Mouse (Mus musculus) CH12.LX (cell line): ENCODE data around the gene Qser1.

Experiments used
- CTCF ChIP-seq, 2 experiments: IDR thresholded peaks in 1 of 2; conservative IDR thresholded peaks in 1 of 2; 2 replicates each; pipeline ENCODE4 v1.5.1; 2011 to 2012; ENCODE audit warnings: low read depth in 2 of 2, low read length in 2 of 2, improper control_type of control experiment in 1 of 2, inconsistent platforms in 1 of 2, mild to moderate bottlenecking in 1 of 2, moderate library complexity in 1 of 2
- MXI1 ChIP-seq: IDR thresholded peaks from 2 replicates; pipeline ENCODE4 v1.6.1; 2011; ENCODE audit warnings: mild to moderate bottlenecking, low read depth, low read length, improper control_type of control experiment

DNA sequence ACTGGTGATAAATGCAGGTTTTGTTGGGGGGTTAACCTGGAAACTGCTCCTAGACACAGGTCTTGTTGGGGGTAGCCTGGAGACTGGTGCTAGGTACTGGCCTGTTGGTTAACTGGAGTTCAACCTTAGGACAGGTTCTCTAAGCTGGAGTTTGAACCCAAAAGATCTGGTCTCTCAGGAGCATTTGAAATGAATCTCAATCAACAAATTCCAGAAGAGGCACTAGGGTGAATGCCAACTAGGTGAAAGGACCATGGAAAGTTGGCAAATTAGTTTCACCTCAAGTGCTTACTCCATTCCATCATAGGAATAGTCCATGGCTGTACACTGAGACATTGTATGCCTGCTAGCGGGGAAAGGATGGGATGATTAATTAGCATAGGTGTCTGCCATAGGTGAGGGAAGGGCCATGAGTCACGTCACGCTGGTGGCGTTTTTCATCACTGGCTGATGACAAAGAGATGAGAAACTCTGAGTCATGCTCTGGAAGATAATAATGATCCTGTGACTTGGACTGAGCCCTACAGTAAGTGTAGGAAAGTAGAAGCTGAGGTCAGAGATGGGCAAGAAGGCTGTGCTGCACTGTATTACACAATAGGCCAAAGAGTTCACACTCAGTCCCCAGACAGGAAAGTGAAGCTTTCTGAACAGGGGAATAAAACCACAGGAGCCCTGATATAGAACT is 47.8 kb upstream of the Qser1 start:
- TF ChIP-seq CTCF (conservative IDR thresholded peaks at IDR 0.05 in 1 of 2, IDR thresholded peaks at IDR 0.05 in 1 of 2; ENCODE audit: low read depth in 2 of 2, low read length in 2 of 2) (no peak), MXI1 (no peak)
